In the genomic region with DNA sequence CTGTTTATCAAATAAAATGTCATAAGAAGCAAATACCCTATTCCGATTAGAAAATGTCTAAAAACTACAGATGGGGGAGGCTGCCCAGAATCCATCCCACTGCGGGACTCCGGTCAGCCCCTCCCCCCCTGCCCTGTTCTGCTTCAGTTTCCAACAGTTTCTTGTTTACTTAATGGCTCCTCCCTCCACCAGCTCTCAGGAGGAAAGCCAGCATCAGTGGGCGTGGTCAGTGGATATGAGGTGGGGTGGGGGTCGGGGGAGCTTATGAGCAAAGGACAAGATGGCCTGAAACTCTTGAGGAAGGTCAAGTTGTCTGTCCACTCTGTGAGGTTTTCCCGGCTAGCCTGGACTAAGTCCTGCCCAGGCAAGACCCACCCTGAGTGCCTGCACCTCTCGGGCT, we compare ENCODE assay signal across 26 mouse cellular contexts. TPM values are rescaled to one million over a fixed set of nuclear protein-coding genes. Genes with fewer than 3 reads are reported as not detected.
DNase-seq lines count a peak whose midpoint lies in the region; ATAC-seq and TF ChIP-seq lines count a peak whose summit lies in the region.
"Had no signal": no experiment of that assay in that cellular context is flagged by ENCODE, and none has a peak within 500 bp of the region (broad histone marks: within the 10 kb centered on the region; RNA-seq: fewer than 3 reads in every experiment).

No protein-coding gene starts in this region.

- no peaks in the 10 kb centered on the region for H3K9me3 ChIP-seq in intestine, embryonic 14.5 days (ENCODE audit: control insufficient read depth, low read length)
- no peaks in the 10 kb centered on the region for H3K9me3 ChIP-seq in intestine, embryonic 16.5 days (ENCODE audit: control insufficient read depth, low read length)
- H3K9me3 ChIP-seq in lung, embryonic 14.5 days (ENCODE audit: low read depth, low read length), result no peaks in the 10 kb centered on the region
- H3K9me3 ChIP-seq in lung, postnatal 0 days (ENCODE audit: low read length), result no peaks in the 10 kb centered on the region
- H3K9me3 ChIP-seq in stomach, embryonic 14.5 days (ENCODE audit: control insufficient read depth, low read depth, low read length), result no peaks in the 10 kb centered on the region
- H3K9me3 ChIP-seq: embryonic facial prominence, embryonic 15.5 days; heart, embryonic 12.5 days had no signal

- H3K36me3 ChIP-seq in intestine, embryonic 14.5 days (ENCODE audit: control insufficient read depth, insufficient read depth, low read length), result peaks cover 18% of the 10 kb centered on the region
- H3K36me3 ChIP-seq in intestine, embryonic 16.5 days (ENCODE audit: control insufficient read depth, insufficient read depth, low read length), result no peaks in the 10 kb centered on the region; the same call in 1 of the 2 replicates
- H3K36me3 ChIP-seq in lung, embryonic 14.5 days (ENCODE audit: insufficient read depth), result peaks cover 19% of the 10 kb centered on the region; the same call in 1 of the 2 replicates
- no peaks in the 10 kb centered on the region for H3K36me3 ChIP-seq in lung, postnatal 0 days (ENCODE audit: insufficient read depth, low read length)
- H3K36me3 ChIP-seq in stomach, embryonic 14.5 days (ENCODE audit: control insufficient read depth, insufficient read depth, low read length), result peaks cover 4% of the 10 kb centered on the region; the same call in 1 of the 2 replicates

- H3K27me3 ChIP-seq in intestine, embryonic 14.5 days (replicated peaks; ENCODE audit: control insufficient read depth, insufficient read depth, low read length), result no peaks in the 10 kb centered on the region
- H3K27me3 ChIP-seq in intestine, embryonic 16.5 days (replicated peaks; ENCODE audit: control insufficient read depth, insufficient read depth, low read length), result no peaks in the 10 kb centered on the region
- no peaks in the 10 kb centered on the region for H3K27me3 ChIP-seq in lung, embryonic 14.5 days (ENCODE audit: insufficient read depth, low read length)
- no peaks in the 10 kb centered on the region for H3K27me3 ChIP-seq in lung, postnatal 0 days (replicated peaks; ENCODE audit: insufficient read depth, low read length)
- no peaks in the 10 kb centered on the region for H3K27me3 ChIP-seq in stomach, embryonic 14.5 days (ENCODE audit: control insufficient read depth, insufficient read depth, low read length)
- H3K27me3 ChIP-seq: embryonic facial prominence, embryonic 15.5 days; heart, embryonic 12.5 days; Patski had no signal

- no peak overlapping the region for H3K4me3 ChIP-seq in intestine, embryonic 14.5 days (ENCODE audit: low read depth, low read length)
- no peak overlapping the region for H3K4me3 ChIP-seq in intestine, embryonic 16.5 days (ENCODE audit: low read length)
- no peak overlapping the region for H3K4me3 ChIP-seq in lung, embryonic 14.5 days (ENCODE audit: low read depth, low read length)
- H3K4me3 ChIP-seq in lung, postnatal 0 days (ENCODE audit: low read depth, low read length), result no peak overlapping the region
- no peak overlapping the region for H3K4me3 ChIP-seq in stomach, embryonic 14.5 days (ENCODE audit: low read depth, low read length)
- H3K4me3 ChIP-seq: embryonic facial prominence, embryonic 15.5 days; gastrocnemius, adult 2 months; heart, embryonic 12.5 days had no signal

- DNase-seq in intestine, embryonic 14.5 days (ENCODE audit: low spot score), result no peak
- DNase-seq in lung, embryonic 14.5 days, result peak; percentile 28
- DNase-seq in lung, postnatal 0 days (ENCODE audit: low spot score), result no peak
- peak; percentile 69 for DNase-seq in ZHBTc4 (ENCODE audit: low read depth, low spot score)
- DNase-seq in gastrocnemius, adult 8-10 months (ENCODE audit: low spot score in 2 of 2), result no peak
- DNase-seq in spleen, adult 12 weeks (ENCODE audit: low spot score), result no peak
- DNase-seq: adrenal gland, postnatal 25 days; B cell, adult 2 months; cerebellum, adult 11-12 months; cerebellum, postnatal 25 days; gastrocnemius, adult 2 months; heart, postnatal 14 days; kidney, adult 11 months; kidney, postnatal 14 days; liver; lung, postnatal 36 days; thymus, postnatal 36 days had no signal

- H3K9ac ChIP-seq in intestine, embryonic 14.5 days (ENCODE audit: low read length), result no peak overlapping the region
- H3K9ac ChIP-seq in intestine, embryonic 16.5 days (ENCODE audit: low read depth, low read length), result no peak overlapping the region
- no peak overlapping the region for H3K9ac ChIP-seq in lung, embryonic 14.5 days
- H3K9ac ChIP-seq in lung, postnatal 0 days (replicated peaks; ENCODE audit: low read depth), result no peak overlapping the region
- H3K9ac ChIP-seq in stomach, embryonic 14.5 days (replicated peaks; ENCODE audit: low read depth, low read length), result no peak overlapping the region
- H3K9ac ChIP-seq: embryonic facial prominence, embryonic 15.5 days; heart, embryonic 12.5 days; hindbrain, embryonic 14.5 days had no signal

- TF ChIP-seq EP300 in lung, postnatal 0 days (IDR thresholded peaks at IDR 0.05), result no peak

- H3K27ac ChIP-seq in intestine, embryonic 14.5 days (ENCODE audit: low read depth), result no peak overlapping the region
- H3K27ac ChIP-seq in intestine, embryonic 16.5 days (ENCODE audit: low read length), result no peak overlapping the region
- H3K27ac ChIP-seq in lung, embryonic 14.5 days (ENCODE audit: low read depth), result no peak overlapping the region
- no peak overlapping the region for H3K27ac ChIP-seq in lung, postnatal 0 days (ENCODE audit: low read length)
- no peak overlapping the region for H3K27ac ChIP-seq in stomach, embryonic 14.5 days (ENCODE audit: low read length)
- H3K27ac ChIP-seq: embryonic facial prominence, embryonic 15.5 days; gastrocnemius, adult 2 months; hindbrain, embryonic 14.5 days had no signal

- H3K4me2 ChIP-seq in intestine, embryonic 14.5 days (ENCODE audit: low read length), result 0 out of 2 replicates have a peak overlapping the region, but pooled peaks have one; percentile 9
- H3K4me2 ChIP-seq in intestine, embryonic 16.5 days (ENCODE audit: low read depth, low read length), result no peak overlapping the region
- H3K4me2 ChIP-seq in lung, embryonic 14.5 days, result no peak overlapping the region
- H3K4me2 ChIP-seq in lung, postnatal 0 days (replicated peaks; ENCODE audit: low read depth, low read length), result no peak overlapping the region
- 0 out of 2 replicates have a peak overlapping the region, but pooled peaks have one; percentile 3 for H3K4me2 ChIP-seq in stomach, embryonic 14.5 days (replicated peaks; ENCODE audit: low read depth, low read length)
- H3K4me2 ChIP-seq: heart, embryonic 12.5 days; hindbrain, embryonic 14.5 days had no signal

- TF ChIP-seq CTCF in lung, embryonic 14.5 days (IDR thresholded peaks at IDR 0.05; ENCODE audit: low read depth), result no peak
- TF ChIP-seq CTCF in lung, postnatal 0 days (IDR thresholded peaks at IDR 0.05), result no peak

- peaks cover 10% of the 10 kb centered on the region; the same call in 1 of the 2 replicates for H3K4me1 ChIP-seq in intestine, embryonic 14.5 days (replicated peaks; ENCODE audit: control insufficient read depth, insufficient read depth, low read length)
- H3K4me1 ChIP-seq in intestine, embryonic 16.5 days (ENCODE audit: control insufficient read depth, insufficient read depth, low read length), result peaks cover 7% of the 10 kb centered on the region; the same call in 1 of the 2 replicates
- H3K4me1 ChIP-seq in lung, embryonic 14.5 days (ENCODE audit: insufficient read depth), result peaks cover 6% of the 10 kb centered on the region; the same call in 1 of the 2 replicates
- H3K4me1 ChIP-seq in lung, postnatal 0 days (ENCODE audit: insufficient read depth, low read depth, low read length), result no peaks in the 10 kb centered on the region
- peaks cover 7% of the 10 kb centered on the region; the same call in 1 of the 2 replicates for H3K4me1 ChIP-seq in stomach, embryonic 14.5 days (ENCODE audit: control insufficient read depth, insufficient read depth, low read length)

- no peak for ATAC-seq in intestine, embryonic 14.5 days (replicated peaks; ENCODE audit: low FRiP score, low TSS enrichment, low read depth)
- no peak for ATAC-seq in intestine, embryonic 16.5 days
- no peak for ATAC-seq in lung, embryonic 14.5 days (ENCODE audit: insufficient read depth)
- no peak for ATAC-seq in lung, postnatal 0 days
- peak; percentile 49; the same call in 1 of the 2 replicates for ATAC-seq in stomach, embryonic 14.5 days (ENCODE audit: insufficient number of reproducible peaks, insufficient read depth, low FRiP score, low read depth)
- ATAC-seq: midbrain, embryonic 16.5 days; Patski had no signal

- 27% methylated on average over 7 of the region's 7 CpGs for WGBS in intestine, embryonic 14.5 days
- WGBS in intestine, embryonic 16.5 days, result 27% methylated on average over 7 of the region's 7 CpGs
- 24% methylated on average over 7 of the region's 7 CpGs for WGBS in lung, embryonic 14.5 days
- WGBS in lung, postnatal 0 days, result 25% methylated on average over 7 of the region's 7 CpGs
- 28% methylated on average over 7 of the region's 7 CpGs for WGBS in stomach, embryonic 14.5 days

RNA-seq across cellular contexts. Expression of a gene that starts 17.7 kb away (rescaled TPM):
- polyA plus RNA-seq in intestine, embryonic 14.5 days (2014; fragmentation: Nextera tagmentation; extraction: Ambion mirVana), result 23.0 and 23.3 TPM in 2 replicates
- 57.7 and 58.6 TPM in 2 replicates for polyA plus RNA-seq in intestine, embryonic 16.5 days (2015; fragmentation: Nextera tagmentation; extraction: Ambion mirVana)
- 25.0 and 26.1 TPM in 2 replicates for polyA plus RNA-seq in lung, embryonic 14.5 days (2014; fragmentation: Nextera tagmentation; extraction: Ambion mirVana)
- 40.2 and 40.9 TPM in 2 replicates for polyA plus RNA-seq in lung, postnatal 0 days (2015; fragmentation: Nextera tagmentation; extraction: Ambion mirVana)
- 23.2 and 23.3 TPM in 2 replicates for polyA plus RNA-seq in stomach, embryonic 14.5 days (2014; fragmentation: Nextera tagmentation; extraction: Ambion mirVana)
- 10 to 100 TPM; 40.4 to 47.2 (median 42.3) TPM for total RNA-seq in gastrocnemius, adult 8-10 months (2022)

RNA-seq across cellular contexts. Expression of a gene that starts 23.3 kb away (rescaled TPM):
- 1.2 and 2.3 TPM in 2 replicates for polyA plus RNA-seq in intestine, embryonic 14.5 days (2014; fragmentation: Nextera tagmentation; extraction: Ambion mirVana)
- 2.4 and 2.9 TPM in 2 replicates for polyA plus RNA-seq in intestine, embryonic 16.5 days (2015; fragmentation: Nextera tagmentation; extraction: Ambion mirVana)
- polyA plus RNA-seq in lung, embryonic 14.5 days (2014; fragmentation: Nextera tagmentation; extraction: Ambion mirVana), result 0.84 and 1.9 TPM in 2 replicates
- polyA plus RNA-seq in lung, postnatal 0 days (2015; fragmentation: Nextera tagmentation; extraction: Ambion mirVana), result 1.2 and 2.1 TPM in 2 replicates
- 0.75 and 2.0 TPM in 2 replicates for polyA plus RNA-seq in stomach, embryonic 14.5 days (2014; fragmentation: Nextera tagmentation; extraction: Ambion mirVana)
- total RNA-seq in gastrocnemius, adult 8-10 months (2022), result 1 to 10 TPM; 1.5 to 5.7 (median 3.0) TPM
- total RNA-seq: granulocyte monocyte progenitor cell, adult 5-6 weeks; megakaryocyte-erythroid progenitor cell, adult 5-6 weeks had no signal

Comparison
In these comparisons a context has a peak if more than half of its experiments do, and no peak if none do; other contexts are left out.
1. DNase-seq: peak in lung, embryonic 14.5 days (single experiment) and ZHBTc4 (single experiment); none in intestine, embryonic 14.5 days (single experiment), lung, postnatal 0 days (single experiment), gastrocnemius, adult 8-10 months (0 of 2) and spleen, adult 12 weeks (single experiment).
2. H3K4me2 ChIP-seq: peak in intestine, embryonic 14.5 days (single experiment) and stomach, embryonic 14.5 days (single experiment); none in intestine, embryonic 16.5 days (single experiment), lung, embryonic 14.5 days (single experiment) and lung, postnatal 0 days (single experiment).